Mouse (Mus musculus) cerebellum, adult 11-12 months (tissue): Measurements from ENCODE around the gene Mrtfa.

Experiments
- DNase-seq: peaks from one replicate; pipeline ENCODE4 v3.0.0; 2022

Gene Mrtfa

GRCm38 (mm10) chr15:81154846-81155624, 35.5 kb downstream of the Mrtfa start:
- no peak for DNase-seq

- no peak for DNase-seq
Observed at GRCm38 (mm10) chr15:81141956-81142576, 48.5 kb downstream of the Mrtfa start.

GRCm38 (mm10) chr15:81140004-81140403, 50.6 kb downstream of the Mrtfa start:
- no peak for DNase-seq

- no peak for DNase-seq
Observed at GRCm38 (mm10) chr15:81137298-81137697, 53.3 kb downstream of the Mrtfa start.

GRCm38 (mm10) chr15:81133781-81134180, 56.8 kb downstream of the Mrtfa start:
- DNase-seq: no peak

- DNase-seq: no peak
Observed at GRCm38 (mm10) chr15:81131152-81131551, 59.4 kb downstream of the Mrtfa start.

GRCm38 (mm10) chr15:81129970-81130369, 60.6 kb downstream of the Mrtfa start:
- DNase-seq: no peak

- DNase-seq: no peak
Observed at GRCm38 (mm10) chr15:81128155-81128838, 62.3 kb downstream of the Mrtfa start.

GRCm38 (mm10) chr15:81124282-81124681, 66.3 kb downstream of the Mrtfa start:
- no peak for DNase-seq

GRCm38 (mm10) chr15:81123122-81123521, 67.4 kb downstream of the Mrtfa start:
- DNase-seq: no peak

- no peak for DNase-seq
Observed at GRCm38 (mm10) chr15:81122535-81122934, 68.0 kb downstream of the Mrtfa start.

- DNase-seq: no peak
Observed at GRCm38 (mm10) chr15:81122078-81122477, 68.5 kb downstream of the Mrtfa start.

GRCm38 (mm10) chr15:81120946-81121345, 69.6 kb downstream of the Mrtfa start:
- no peak for DNase-seq

GRCm38 (mm10) chr15:81120140-81120539, 70.4 kb downstream of the Mrtfa start:
- DNase-seq: no peak

- DNase-seq: no peak
Observed at GRCm38 (mm10) chr15:81118226-81118625, 72.3 kb downstream of the Mrtfa start.

GRCm38 (mm10) chr15:81112589-81112988, 78.0 kb downstream of the Mrtfa start:
- no peak for DNase-seq

- no peak for DNase-seq
Observed at GRCm38 (mm10) chr15:81110315-81110714, 80.2 kb downstream of the Mrtfa start.

GRCm38 (mm10) chr15:81105962-81106361, 84.6 kb downstream of the Mrtfa start:
- no peak for DNase-seq

- DNase-seq: no peak
Observed at GRCm38 (mm10) chr15:81104585-81105259, 85.8 kb downstream of the Mrtfa start.

GRCm38 (mm10) chr15:81103500-81103899, 87.1 kb downstream of the Mrtfa start:
- no peak for DNase-seq

GRCm38 (mm10) chr15:81102274-81102879, 88.2 kb downstream of the Mrtfa start:
- DNase-seq: no peak

- DNase-seq: no peak
Observed at GRCm38 (mm10) chr15:81101316-81101715, 89.2 kb downstream of the Mrtfa start.

GRCm38 (mm10) chr15:81099269-81099668, 91.3 kb downstream of the Mrtfa start:
- DNase-seq: no peak
